Mouse (Mus musculus): ENCODE results near the gene Nab2. TPM values are rescaled to one million over a fixed set of nuclear protein-coding genes. Genes with fewer than 3 reads are reported as not detected.

Gene Nab2
- polyA plus RNA-seq, 1 experiment from 2014 or later, result 7.5 TPM

- no peak overlapping the region for H3K4me3 ChIP-seq (ENCODE audit: low read length)
- peak overlapping the region; percentile 18; the same call in 1 of the 2 replicates for H3K4me2 ChIP-seq (ENCODE audit: low read depth, low read length)
- peaks cover 64% of the 10 kb centered on the region for H3K4me1 ChIP-seq (ENCODE audit: control insufficient read depth, insufficient read depth, low read length)
- H3K27ac ChIP-seq (ENCODE audit: low read length), result peak overlapping the region; percentile 26
- H3K9me3 ChIP-seq (ENCODE audit: control insufficient read depth, low read length), result no peaks in the 10 kb centered on the region
- ATAC-seq, result peak; percentile 59
- WGBS, result 73% methylated on average over 14 of the region's 14 CpGs
- peaks cover 8% of the 10 kb centered on the region for H3K36me3 ChIP-seq (ENCODE audit: control insufficient read depth, insufficient read depth, low read length)
- peak overlapping the region; percentile 11; the same call in 1 of the 2 replicates for H3K9ac ChIP-seq (ENCODE audit: low read depth, low read length)
- H3K27me3 ChIP-seq (replicated peaks; ENCODE audit: control insufficient read depth, insufficient read depth, low read length), result no peaks in the 10 kb centered on the region
Observed at GRCm38 (mm10) chr10:127612079-127612775, 56.1 kb downstream of the Nab2 start.

Other genes with a start within 250 kb of the Nab2 start
- gene Stac3, start 166.9 kb downstream of the Nab2 start, polyA plus RNA-seq (2015; fragmentation: Nextera tagmentation; extraction: Ambion mirVana), result 0.32 and 0.67 TPM in 2 replicates
- 64.5 and 64.6 TPM in 2 replicates for gene Ndufa4l2, start 153.6 kb downstream of the Nab2 start, polyA plus RNA-seq (2015; fragmentation: Nextera tagmentation; extraction: Ambion mirVana)
- gene Shmt2, start 146.1 kb downstream of the Nab2 start, polyA plus RNA-seq (2015; fragmentation: Nextera tagmentation; extraction: Ambion mirVana), result 146 and 170 TPM in 2 replicates
- 4.3 and 4.4 TPM in 2 replicates for gene Nxph4, start 134.0 kb downstream of the Nab2 start, polyA plus RNA-seq (2015; fragmentation: Nextera tagmentation; extraction: Ambion mirVana)
- gene Lrp1, start 47.4 kb downstream of the Nab2 start, polyA plus RNA-seq (2015; fragmentation: Nextera tagmentation; extraction: Ambion mirVana), result 64.6 and 67.0 TPM in 2 replicates
- gene Stat6, start 25.6 kb downstream of the Nab2 start, polyA plus RNA-seq (2015; fragmentation: Nextera tagmentation; extraction: Ambion mirVana), result 46.8 and 49.3 TPM in 2 replicates
- 4.8 and 5.9 TPM in 2 replicates for gene Nemp1, start 1.7 kb downstream of the Nab2 start, polyA plus RNA-seq (2015; fragmentation: Nextera tagmentation; extraction: Ambion mirVana)
- gene Myo1a, start 36.6 kb upstream of the Nab2 start, polyA plus RNA-seq (2015; fragmentation: Nextera tagmentation; extraction: Ambion mirVana), result 53.8 and 61.2 TPM in 2 replicates
- 1.3 and 2.2 TPM in 2 replicates for gene Tac2, start 55.9 kb upstream of the Nab2 start, polyA plus RNA-seq (2015; fragmentation: Nextera tagmentation; extraction: Ambion mirVana)
- 1.6 TPM in 2 replicates for gene Zbtb39, start 71.0 kb upstream of the Nab2 start, polyA plus RNA-seq (2015; fragmentation: Nextera tagmentation; extraction: Ambion mirVana)
- 2.1 and 2.2 TPM in 2 replicates for gene Gpr182, start 83.2 kb upstream of the Nab2 start, polyA plus RNA-seq (2015; fragmentation: Nextera tagmentation; extraction: Ambion mirVana)
- 0.05 TPM in 2 replicates for gene Rdh1, start 91.2 kb upstream of the Nab2 start, polyA plus RNA-seq (2015; fragmentation: Nextera tagmentation; extraction: Ambion mirVana)
- 0.17 TPM in 1 of 2 replicates, not detected in the other for gene Rdh16f1, start 91.2 kb upstream of the Nab2 start, polyA plus RNA-seq (2015; fragmentation: Nextera tagmentation; extraction: Ambion mirVana)
- gene Rdh9, start 107.8 kb upstream of the Nab2 start, polyA plus RNA-seq (2015; fragmentation: Nextera tagmentation; extraction: Ambion mirVana), result 0.26 TPM in 1 of 2 replicates, not detected in the other
- gene Rdh16, start 132.6 kb upstream of the Nab2 start, polyA plus RNA-seq (2015; fragmentation: Nextera tagmentation; extraction: Ambion mirVana), result 0.05 TPM in 1 of 2 replicates, not detected in the other
- not detected in 2 replicates for gene Rdh19, start 181.4 kb upstream of the Nab2 start, polyA plus RNA-seq (2015; fragmentation: Nextera tagmentation; extraction: Ambion mirVana)
- gene Rdh16f2, start 197.9 kb upstream of the Nab2 start, polyA plus RNA-seq (2015; fragmentation: Nextera tagmentation; extraction: Ambion mirVana), result 0.27 and 0.49 TPM in 2 replicates
- gene Rdh7, start 220.2 kb upstream of the Nab2 start, polyA plus RNA-seq (2015; fragmentation: Nextera tagmentation; extraction: Ambion mirVana), result 0.86 and 1.1 TPM in 2 replicates
- gene Sdr9c7, start 229.9 kb upstream of the Nab2 start, polyA plus RNA-seq (2015; fragmentation: Nextera tagmentation; extraction: Ambion mirVana), result 0.17 and 0.33 TPM in 2 replicates

All from intestine, embryonic 16.5 days (tissue).